Mouse (Mus musculus): ENCODE results near the gene Runx1.

The Runx1 gene

GRCm38 (mm10) chr16:92826683-92827082 is 734 bp upstream of the Runx1 start:
- no peak for DNase-seq (ENCODE audit: low read depth, low spot score)

- no peak for DNase-seq (ENCODE audit: low read depth, low spot score)
Observed at GRCm38 (mm10) chr16:92825204-92825843, 625 bp downstream of the Runx1 start.

- DNase-seq (ENCODE audit: low read depth, low spot score): no peak
Observed at GRCm38 (mm10) chr16:92824723-92825203, 1.2 kb downstream of the Runx1 start.

GRCm38 (mm10) chr16:92824003-92824722 is 1.8 kb downstream of the Runx1 start:
- DNase-seq (ENCODE audit: low read depth, low spot score): no peak

GRCm38 (mm10) chr16:92823381-92823862 is 2.5 kb downstream of the Runx1 start:
- DNase-seq (ENCODE audit: low read depth, low spot score): peak; percentile 51

DNA sequence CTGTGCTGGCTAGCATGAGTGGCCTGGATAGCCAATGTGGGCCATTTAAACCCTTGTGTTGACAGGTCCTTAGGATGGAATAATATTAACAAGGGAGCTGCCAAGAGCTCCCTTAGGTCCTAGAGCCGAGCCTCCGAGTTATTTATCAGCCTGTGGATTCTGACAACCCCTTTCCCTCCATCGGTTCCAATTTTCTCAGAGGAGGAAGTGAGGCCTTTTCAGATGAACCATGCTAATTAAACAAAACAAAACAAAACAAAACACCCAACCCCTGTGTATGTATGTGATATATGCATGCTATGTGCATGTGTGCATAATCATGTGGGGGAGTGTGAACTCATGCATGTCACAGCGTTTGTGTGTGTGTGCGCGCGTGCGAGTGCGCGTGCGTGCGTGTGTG is 3.3 kb downstream of the Runx1 start:
- DNase-seq (ENCODE audit: low read depth, low spot score): no peak

DNA sequence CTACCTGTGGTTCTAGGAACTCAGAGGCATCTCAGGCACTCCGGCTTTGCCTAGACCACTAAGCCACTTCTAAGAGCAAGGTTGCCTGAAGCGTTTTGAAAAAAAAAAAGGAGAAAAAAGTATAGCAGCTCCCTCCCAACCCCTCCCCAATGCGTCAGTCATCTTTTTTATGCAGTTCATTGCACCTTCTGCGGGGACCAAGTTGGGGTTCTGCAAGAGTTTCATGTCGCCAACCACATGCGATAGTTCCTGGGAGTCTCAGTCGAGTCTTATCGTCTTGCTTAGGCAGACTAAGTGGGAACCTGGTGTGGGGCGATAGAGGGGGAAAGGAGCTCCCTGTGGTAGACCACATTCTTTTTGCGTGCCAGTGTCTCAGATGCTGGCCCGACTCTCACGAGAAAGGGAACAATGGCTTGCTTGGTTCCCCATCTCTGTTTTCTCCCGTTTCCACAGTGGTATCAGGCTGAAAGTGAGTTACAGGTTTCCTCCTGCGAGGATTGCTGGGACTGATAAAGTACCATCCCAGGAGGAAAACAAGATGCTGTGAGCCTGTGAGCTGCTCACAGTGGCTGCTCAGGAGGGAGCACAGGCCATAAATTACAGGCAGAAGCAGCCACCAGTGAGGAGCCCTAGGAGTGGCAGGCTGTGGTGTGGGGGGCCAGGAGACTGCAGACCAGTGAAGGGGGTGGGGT is 3.9 kb downstream of the Runx1 start:
- peak; percentile 12 for DNase-seq (ENCODE audit: low read depth, low spot score)

DNA sequence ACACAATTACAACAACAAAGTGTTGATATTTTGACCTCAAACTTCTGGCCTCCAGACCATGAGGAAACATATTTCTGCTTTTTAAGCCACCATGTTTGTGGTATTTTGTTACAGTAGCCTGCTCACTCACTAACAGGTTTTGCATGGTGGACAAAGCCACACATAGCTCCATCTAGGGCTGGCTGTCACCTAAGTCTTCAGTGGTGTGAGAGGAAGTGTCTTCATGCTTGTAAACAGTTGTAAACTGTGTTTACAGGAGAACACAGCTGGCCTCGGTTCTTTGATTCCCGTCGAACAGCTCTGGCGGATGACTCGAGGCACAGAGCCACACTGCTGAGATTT is 4.4 kb downstream of the Runx1 start:
- DNase-seq (ENCODE audit: low read depth, low spot score): no peak

GRCm38 (mm10) chr16:92820451-92820850 is 5.5 kb downstream of the Runx1 start:
- DNase-seq (ENCODE audit: low read depth, low spot score): no peak

GRCm38 (mm10) chr16:92818480-92819269 is 7.3 kb downstream of the Runx1 start:
- no peak for DNase-seq (ENCODE audit: low read depth, low spot score)

DNA sequence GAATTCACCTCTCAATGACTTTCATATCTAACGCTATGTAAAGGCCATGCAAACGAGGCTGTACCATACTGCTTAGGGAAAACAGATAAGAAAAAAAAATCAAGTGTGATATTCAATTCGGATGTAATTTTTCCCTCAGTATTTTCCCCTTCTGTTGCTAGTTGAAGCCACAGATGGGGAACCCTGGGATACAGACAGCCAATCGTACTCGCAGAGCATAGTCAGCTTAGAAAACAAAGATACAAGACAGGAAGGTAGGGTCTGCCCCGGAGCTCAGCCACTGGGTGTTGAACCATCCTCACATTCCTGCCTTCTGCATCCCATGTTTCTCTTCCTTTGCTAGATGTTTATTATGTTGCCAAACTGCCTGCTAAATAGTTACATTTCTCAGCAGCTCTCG is 9.9 kb downstream of the Runx1 start:
- DNase-seq (ENCODE audit: low read depth, low spot score): no peak

- no peak for DNase-seq (ENCODE audit: low read depth, low spot score)
Observed at GRCm38 (mm10) chr16:92815195-92815527, 10.8 kb downstream of the Runx1 start.

GRCm38 (mm10) chr16:92814366-92815194 is 11.4 kb downstream of the Runx1 start:
- no peak for DNase-seq (ENCODE audit: low read depth, low spot score)

GRCm38 (mm10) chr16:92812405-92812804 is 13.5 kb downstream of the Runx1 start:
- DNase-seq (ENCODE audit: low read depth, low spot score): no peak

GRCm38 (mm10) chr16:92810568-92811240 is 15.2 kb downstream of the Runx1 start:
- DNase-seq (ENCODE audit: low read depth, low spot score): no peak

GRCm38 (mm10) chr16:92807772-92808171 is 18.2 kb downstream of the Runx1 start:
- no peak for DNase-seq (ENCODE audit: low read depth, low spot score)

DNA sequence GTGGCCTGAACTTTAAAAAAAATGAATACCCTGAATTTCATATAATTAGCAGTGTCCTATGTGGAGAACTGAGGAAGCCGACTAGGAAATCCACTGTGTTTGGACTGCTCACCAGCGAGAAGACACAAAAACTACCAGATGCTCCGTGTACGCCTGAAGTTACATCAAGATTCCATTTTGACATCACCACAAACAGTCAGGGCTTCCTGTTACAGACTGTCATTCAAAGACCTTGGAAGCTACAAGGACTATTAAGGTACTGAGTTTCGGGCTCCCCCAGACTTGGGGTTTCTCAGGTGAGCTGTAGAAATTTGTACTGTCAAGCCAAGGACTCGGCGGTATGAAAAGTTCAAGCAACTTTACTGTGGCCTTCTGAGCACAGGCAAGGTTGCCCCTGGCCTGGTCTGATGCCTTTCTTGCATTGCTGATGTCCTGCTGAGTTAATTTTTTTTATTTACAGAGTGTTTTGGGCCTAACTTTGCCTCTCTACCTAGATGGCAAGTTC is 22.8 kb downstream of the Runx1 start:
- DNase-seq (ENCODE audit: low read depth, low spot score): no peak

DNA sequence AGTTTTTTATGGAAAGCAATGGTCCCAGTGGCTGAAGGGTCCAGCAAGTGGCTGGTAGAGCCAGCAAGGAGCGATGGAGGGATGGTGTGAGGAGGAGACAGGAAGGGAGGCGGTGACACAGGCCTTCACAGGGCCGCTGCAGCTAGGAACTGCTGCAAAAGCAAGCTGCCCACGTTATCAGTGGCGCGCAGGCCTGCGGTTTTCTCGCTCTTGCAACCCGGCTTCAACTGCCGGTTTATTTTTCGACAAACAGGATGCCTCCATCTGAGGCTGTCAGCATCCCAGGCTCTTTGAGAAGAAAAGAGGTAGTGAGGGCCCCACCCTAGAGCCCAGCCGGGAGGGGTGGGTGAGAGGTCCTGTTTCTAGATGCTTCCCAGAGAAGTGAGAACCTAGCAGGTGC is 24.4 kb downstream of the Runx1 start:
- DNase-seq (ENCODE audit: low read depth, low spot score): no peak

DNA sequence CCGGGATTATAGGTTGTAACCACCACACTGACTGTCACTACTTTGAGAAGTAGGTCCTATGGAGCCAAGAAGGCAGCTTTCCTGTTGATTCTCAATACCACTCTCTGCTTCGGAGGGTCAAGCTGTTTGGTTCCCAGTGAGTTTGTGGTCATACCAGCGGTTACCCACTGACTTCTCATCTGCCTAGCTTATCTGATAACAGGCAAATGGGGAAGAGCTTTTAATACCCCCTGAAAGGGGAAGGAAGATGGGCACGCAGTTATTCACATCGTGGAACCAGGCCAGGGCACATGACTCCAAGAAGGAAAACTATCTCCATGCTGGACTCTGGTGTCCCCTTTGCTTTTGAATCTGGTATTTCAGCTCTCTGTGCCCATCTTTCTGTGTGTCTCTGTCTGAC is 25.1 kb downstream of the Runx1 start:
- peak; percentile 21 for DNase-seq (ENCODE audit: low read depth, low spot score)

DNA sequence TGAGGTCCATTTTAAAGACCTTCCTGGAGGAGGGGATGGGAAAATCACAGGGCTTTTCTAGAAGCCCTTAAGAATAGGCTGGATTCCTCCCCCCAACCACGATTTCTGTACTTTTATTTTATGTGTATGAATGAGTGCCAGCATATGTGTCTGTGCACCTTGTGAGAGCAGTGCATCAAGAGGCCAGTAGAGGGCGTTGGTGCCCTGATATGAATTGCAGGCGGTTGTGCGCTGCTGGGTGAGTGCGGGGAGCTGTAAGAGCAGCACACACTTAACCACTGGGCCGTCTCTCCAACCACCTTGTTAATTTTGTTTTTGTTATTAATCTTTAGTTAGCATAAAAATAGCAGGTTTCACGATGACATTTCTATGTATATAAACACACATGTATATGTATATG is 26.0 kb downstream of the Runx1 start:
- DNase-seq (ENCODE audit: low read depth, low spot score): no peak

Data from brain, adult 2 months (tissue).